ENCODE assay signal across 7 mouse cellular contexts in genomic region chr9:48678426-48679358, GRCm38 (mm10).
DNase-seq lines count a peak whose midpoint lies in the region; ATAC-seq and TF ChIP-seq lines count a peak whose summit lies in the region.

No protein-coding gene starts in this region.

- no peak for TF ChIP-seq POLR2A in brain, embryonic 14.5 days (IDR thresholded peaks at IDR 0.05; ENCODE audit: borderline replicate concordance, extremely low read depth, insufficient read depth, insufficient read length, poor library complexity, severe bottlenecking)

- peaks cover 30% of the 10 kb centered on the region for H3K4me1 ChIP-seq in forebrain, postnatal 0 days (ENCODE audit: insufficient read depth)

- TF ChIP-seq CTCF in brain, embryonic 14.5 days (IDR thresholded peaks at IDR 0.05; ENCODE audit: borderline replicate concordance, extremely low read depth, insufficient read depth, insufficient read length) = no peak
- TF ChIP-seq CTCF in forebrain, postnatal 0 days (IDR thresholded peaks at IDR 0.05; ENCODE audit: low read depth) = no peak

- no peak overlapping the region for H3K4me2 ChIP-seq in forebrain, postnatal 0 days (ENCODE audit: low read depth)

- H3K4me3 ChIP-seq in forebrain, postnatal 0 days (ENCODE audit: low read depth, low read length) = no peak overlapping the region

- H3K27ac ChIP-seq in forebrain, postnatal 0 days (ENCODE audit: low read depth, low read length) = peak overlapping the region; percentile 15; the same call in 1 of the 2 replicates

- 0 out of 2 replicates have a peak, but pooled peaks cover 3% of the 10 kb centered on the region for H3K27me3 ChIP-seq in forebrain, postnatal 0 days (ENCODE audit: insufficient read depth, low read length)

- H3K9ac ChIP-seq in forebrain, postnatal 0 days = no peak overlapping the region

- peak; percentile 59 for ATAC-seq in forebrain, postnatal 0 days
- no peak for ATAC-seq in granulocyte monocyte progenitor cell, adult 5-6 weeks (replicated peaks; ENCODE audit: poor library complexity, severe bottlenecking)

- no peaks in the 10 kb centered on the region for H3K36me3 ChIP-seq in forebrain, postnatal 0 days (ENCODE audit: insufficient read depth)

- 6% methylated on average over 19 of the region's 19 CpGs for WGBS in forebrain, postnatal 0 days

- H3K9me3 ChIP-seq in forebrain, postnatal 0 days (ENCODE audit: low read length) = no peaks in the 10 kb centered on the region

- peak; percentile 94 for DNase-seq in brain, embryonic 14.5 days (ENCODE audit: low read depth)
- DNase-seq in cerebellum, adult 8-10 months = peak; percentile 41
- DNase-seq in forebrain, postnatal 0 days = peak; percentile 73
- DNase-seq in layer of hippocampus, postnatal 14 days (ENCODE audit: low spot score in 2 of 2) = peak; percentile 50 to 76
- DNase-seq in neural tube, embryonic 10.5 days (ENCODE audit: extremely low spot score, low spot score) = peak; percentile 63
- DNase-seq in adrenal gland, postnatal 14 days = no peak
